Mouse (Mus musculus): ENCODE measurements at regions not wholly inside any gene's neighbourhood (a gene's known extent, or its start where the extent isn't known, plus 50 kb on each side); places are given as distances from the start of the nearest gene placed in this dataset.

DNA sequence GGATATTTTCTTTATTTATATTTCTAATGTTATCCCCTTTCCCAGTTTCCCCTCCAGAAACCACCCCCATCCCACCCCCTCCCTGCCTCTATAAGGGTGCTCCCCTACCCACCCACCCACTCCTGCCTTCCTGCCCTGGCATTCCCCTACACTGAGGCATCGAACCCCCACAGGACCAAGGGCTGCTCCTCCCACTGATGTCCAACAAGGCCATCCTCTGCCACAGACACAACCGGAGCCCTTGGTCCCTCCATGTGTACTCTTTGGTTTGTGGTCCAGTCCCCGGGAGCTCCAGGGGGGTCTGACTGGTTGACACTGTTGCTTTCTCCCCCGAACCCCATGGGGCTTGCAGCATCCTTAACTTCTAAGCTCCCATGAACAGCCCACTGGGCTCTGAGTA lies 688.4 kb downstream of the Basp1 start:
- no peak for DNase-seq (ENCODE audit: low read depth, low spot score)

DNA sequence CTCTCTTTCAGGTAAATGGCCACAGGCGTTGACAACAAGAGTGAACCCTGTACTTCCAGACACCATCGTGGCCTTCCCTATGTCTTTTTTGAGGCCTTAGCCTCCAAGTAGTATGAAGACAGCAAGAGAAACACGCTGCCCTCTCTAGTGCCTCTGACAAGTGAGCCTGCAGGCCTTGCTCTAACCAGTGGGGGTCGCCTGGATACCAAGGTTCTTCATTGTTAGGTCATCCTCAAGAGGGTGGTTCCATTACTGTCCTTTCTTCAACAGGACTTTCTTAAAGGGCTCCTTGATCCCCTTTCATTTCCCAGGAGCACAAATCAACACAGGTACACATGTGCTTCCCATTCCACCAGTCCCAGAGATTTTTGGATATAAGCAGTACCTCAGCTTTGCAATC lies 688.9 kb downstream of the Basp1 start:
- DNase-seq (ENCODE audit: low read depth, low spot score): peak; percentile 3

DNA sequence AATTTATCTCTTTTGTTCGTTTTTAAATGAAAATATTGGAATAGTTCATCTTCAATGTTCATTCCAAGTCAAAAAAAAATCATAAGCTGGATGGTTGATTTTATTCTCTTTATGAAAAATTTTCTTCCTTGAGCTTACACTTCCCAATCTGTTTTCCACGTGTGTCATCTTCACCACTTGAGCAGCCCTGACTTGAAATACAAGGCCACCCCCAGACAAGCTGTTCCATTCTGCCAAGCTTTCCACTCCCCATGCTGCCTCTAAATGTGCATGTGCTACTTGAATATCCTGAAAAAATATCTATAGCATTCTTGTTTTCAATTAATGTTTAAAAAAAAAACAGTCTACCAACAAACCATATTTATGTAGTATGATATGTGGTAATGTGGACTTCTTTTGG lies 693.2 kb downstream of the Basp1 start:
- DNase-seq (ENCODE audit: low read depth, low spot score): no peak

DNA sequence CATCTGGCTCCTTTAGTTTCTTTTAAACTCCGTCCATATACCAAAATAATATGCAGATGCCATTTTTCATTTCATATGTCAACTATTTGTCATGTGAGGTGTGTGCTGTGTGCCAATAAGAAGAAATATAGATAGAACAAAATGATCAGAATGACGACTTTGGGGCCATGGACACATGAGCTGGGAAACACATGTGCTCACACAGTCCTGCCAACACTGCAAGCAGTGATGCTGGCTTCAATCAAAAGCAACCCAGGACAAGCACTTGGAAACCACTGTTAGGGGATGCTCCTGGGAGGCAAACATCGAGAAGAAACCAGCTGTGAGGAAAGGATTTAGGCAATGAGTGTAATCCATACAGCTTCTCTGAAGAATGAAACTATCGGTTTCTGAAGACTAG lies 731.4 kb downstream of the Basp1 start:
- DNase-seq (ENCODE audit: low read depth, low spot score): no peak

DNA sequence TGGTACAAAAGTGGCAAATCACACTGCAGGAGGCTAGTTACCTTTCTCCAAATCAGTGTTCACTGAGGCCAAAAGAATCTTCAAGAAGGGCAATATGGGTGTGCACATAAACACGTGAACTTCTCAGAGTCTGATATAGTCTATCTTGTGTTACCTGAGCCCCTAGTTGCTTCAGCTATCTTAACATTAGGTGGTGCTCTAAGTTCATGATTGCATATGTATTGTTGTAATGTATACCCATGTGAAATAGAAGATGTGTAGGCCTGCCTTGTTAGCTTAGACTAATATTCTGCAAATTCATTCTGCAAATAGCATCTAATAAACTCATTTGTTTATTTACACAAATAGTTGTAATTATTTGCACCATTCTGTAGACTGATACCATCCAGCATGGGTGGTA lies 764.6 kb downstream of the Basp1 start:
- DNase-seq (ENCODE audit: low read depth, low spot score): no peak

DNA sequence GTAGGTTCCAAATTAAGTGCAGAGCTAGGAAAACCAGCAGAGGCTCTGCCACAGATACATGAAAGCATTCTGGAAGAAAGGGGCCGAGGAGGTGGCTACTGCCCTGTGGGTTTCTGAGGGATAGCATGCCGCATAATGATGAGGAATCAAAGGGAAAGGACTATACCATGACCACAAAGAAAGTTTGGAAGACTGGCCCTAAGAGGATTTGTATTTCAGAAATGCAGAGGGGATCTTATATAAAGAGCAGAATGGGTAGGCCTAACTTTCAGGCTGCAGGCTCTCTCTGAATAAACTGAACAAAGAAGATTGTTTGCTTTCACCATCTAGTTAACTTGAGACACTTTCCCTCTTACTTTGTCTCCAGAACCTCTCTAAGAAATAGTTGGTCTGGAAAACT lies 777.9 kb downstream of the Basp1 start:
- no peak for DNase-seq (ENCODE audit: low read depth, low spot score)

DNA sequence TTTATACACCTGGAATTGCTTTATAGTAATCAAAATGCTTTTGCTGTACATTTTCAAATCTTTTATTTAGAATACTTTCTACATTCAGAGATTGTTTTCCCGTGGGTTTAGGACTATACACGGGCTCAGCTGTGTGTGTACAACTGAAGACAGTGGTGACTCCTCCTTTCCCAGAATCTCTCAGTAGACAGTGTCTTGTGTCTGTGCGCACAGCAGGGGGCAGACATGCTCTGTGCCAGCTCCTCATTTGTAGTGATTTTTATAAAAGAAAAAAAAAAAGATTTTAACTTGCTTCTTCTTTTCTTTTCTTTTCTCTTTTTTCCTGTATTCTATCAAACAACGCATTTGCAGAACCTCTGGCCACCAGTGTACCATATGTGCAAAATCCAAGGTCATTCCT lies 817.3 kb downstream of the Basp1 start:
- DNase-seq (ENCODE audit: low read depth, low spot score): peak; percentile 16

DNA sequence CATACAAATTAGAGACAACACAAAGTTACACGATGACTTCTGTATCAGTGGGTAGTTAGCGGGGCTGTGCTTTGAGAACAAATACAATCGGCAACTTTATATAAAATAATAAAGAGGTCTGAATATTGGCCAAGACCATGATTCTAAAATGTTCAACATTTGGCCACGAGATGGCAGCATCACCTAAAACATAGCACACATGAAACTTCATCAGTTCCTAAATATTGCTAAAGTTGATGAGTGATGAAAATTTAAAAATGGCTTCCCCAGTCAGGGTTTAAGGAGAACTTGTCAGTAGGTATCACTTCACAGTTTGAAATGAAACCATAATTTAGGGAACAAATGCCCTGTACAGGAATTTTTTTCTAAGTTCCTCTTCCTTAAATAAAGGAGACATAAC lies 824.6 kb downstream of the Basp1 start:
- no peak for DNase-seq (ENCODE audit: low read depth, low spot score)

DNA sequence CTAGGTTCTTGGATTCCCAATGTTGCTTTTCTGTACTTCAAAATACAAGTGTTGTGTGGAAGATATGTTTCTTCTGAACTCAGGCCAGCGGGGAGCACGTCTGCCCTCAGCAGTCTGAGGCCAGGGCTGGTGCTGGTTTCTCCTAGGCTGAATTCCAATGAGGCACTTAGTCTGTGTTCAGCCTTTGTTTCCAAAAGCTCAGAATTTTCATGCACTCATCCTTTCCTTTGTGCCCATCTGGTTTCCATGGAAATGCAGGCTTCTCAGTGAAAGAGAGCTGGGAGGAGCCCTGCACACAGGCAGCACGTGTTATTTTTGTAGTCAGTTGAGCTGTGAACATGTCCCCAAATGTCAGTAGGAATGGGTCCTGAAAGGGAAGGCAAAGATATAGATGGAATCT lies 846.6 kb downstream of the Basp1 start:
- no peak for DNase-seq (ENCODE audit: low read depth, low spot score)

DNA sequence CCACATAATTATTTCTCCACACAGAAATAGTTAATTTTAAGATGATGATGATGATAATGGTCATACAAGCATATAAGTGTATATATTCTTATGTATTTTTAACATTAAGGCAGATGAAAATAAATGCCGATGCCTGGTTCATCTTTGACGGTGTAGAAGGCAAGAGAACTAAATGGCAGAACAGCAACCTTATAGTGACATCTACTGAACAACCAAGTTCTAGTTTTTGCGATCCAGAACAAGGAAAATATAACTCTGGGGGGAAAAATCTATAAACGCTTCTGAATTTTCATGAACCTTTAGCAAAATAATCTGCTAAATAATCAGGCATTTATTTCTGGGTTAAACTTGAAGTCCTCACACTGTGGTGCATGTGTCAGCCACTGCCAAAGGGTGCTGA lies 856.8 kb downstream of the Basp1 start:
- no peak for DNase-seq (ENCODE audit: low read depth, low spot score)

DNA sequence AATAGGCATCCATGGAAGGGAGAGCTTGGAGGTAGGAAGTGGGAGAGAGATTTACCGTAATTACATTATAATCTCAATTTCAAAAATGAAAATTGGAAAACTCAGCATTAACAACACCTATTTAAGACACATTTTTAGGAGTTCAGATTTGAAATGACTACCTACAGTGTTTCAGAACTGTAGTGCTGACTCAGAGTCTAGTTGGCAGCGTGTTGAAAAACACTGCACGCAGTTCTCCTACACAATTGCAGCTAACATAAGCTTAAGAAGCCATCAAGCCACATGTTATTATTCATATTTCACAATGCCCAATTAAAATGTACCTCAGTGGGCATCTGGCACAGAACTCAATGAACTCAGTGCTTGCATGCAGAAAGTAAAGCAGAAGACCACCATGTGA lies 863.5 kb downstream of the Basp1 start:
- DNase-seq (ENCODE audit: low read depth, low spot score): no peak

DNA sequence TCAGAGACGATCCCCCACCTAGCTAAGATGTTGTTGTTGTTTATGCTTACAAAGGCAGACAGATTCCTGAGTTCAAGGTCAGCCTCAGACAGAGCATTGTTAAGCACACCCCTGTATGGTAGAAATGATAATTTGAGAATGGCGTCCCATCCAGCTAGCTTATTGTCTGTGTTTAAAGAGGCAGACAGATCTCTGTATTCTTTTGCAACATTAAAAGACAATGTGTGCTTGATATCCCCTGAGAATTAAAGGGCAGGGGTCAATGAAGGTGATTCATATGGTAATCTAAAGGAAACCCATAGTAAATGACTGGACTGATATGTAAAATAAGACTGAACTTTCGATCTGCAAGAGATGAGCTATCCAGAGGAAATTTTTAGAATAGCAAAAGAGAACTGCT lies 883.5 kb downstream of the Basp1 start:
- no peak for DNase-seq (ENCODE audit: low read depth, low spot score)

DNA sequence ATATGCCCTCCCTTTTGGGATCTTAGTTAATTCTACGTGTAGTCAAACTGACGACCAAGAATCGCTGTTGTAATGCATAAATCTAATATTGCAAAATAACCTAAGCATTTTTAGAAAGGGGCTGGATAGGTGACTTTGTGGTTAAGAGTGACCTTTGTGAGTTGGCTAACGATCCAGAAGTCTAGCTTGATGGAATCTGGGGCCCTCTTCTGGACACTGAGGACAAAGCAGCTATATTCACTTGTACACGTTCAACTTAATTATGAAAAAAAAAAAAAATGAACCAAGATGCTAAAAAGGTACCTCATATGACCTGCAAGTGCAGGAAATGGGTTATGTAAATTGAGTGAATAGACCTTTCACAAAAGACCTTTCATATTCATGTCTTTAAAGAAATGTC lies 886.2 kb downstream of the Basp1 start:
- no peak for DNase-seq (ENCODE audit: low read depth, low spot score)

DNA sequence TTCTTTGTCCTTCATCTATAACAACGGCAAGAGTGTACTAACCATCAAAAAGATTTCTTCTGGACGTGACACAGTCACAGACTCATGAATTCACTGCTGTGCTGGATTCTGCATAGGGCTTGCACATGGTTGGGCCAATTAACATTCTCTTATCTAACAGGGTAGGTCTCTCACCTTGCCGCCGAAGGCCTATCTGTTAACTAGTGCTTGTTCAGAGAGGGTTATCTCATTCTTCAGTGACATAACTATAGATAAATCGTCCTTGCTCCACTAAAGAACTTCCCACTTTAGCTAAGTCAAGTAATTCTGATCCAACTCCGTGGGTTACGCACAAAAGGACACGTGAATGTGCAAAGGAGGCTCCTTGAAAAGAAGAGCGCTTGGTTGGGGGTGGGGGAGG lies 899.6 kb downstream of the Basp1 start:
- no peak for DNase-seq (ENCODE audit: low read depth, low spot score)

DNA sequence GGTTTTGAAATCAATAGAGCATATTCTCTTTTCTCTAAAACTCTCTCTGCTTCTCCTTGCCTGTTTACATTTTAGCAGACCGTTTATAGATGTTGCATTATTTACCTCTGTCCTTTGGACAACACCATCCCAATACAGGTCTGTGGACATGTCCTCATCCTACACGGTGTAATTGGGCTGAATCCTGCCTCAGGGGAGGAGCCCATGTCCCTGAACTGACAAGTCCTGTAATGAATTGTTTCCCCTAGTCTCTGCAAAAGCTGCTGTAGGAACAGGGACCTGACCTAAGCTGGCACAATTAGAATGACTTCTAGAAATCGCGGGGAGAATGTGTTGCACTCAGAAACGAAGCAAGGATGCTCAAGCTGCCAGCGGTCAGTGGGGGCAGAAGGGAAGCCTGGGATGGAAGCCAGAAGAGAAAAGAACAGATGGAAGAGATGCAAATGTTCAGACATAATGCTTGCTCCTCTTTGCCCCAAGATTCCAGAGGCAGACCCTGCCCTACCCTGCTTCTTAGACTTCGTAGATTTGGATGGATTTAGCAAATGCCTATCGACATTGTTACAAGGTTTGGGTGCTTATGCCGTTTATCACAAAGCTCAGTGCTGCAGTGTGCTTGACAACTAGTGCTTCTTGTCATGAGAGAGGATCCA lies 911.5 kb downstream of the Basp1 start:
- DNase-seq (ENCODE audit: low read depth, low spot score): no peak

DNA sequence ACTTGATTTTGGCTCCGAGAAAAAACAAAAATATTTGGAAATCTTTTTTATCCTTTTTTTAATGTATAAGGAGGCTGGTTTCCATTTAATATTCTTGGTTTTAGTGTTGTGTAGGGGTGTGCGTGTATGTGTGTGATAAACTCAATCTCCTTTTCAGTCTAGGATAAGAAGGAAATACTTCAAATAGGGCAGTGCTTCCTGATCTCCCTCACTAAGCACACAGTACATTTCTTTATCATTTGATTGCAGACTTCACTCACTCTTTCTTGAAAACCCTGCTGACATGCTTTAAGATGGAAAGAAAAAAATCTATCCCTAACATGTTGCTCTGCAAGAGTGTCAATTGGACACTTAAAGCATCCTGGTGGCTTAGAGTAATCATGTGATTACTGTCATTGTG lies 927.3 kb downstream of the Basp1 start:
- no peak for DNase-seq (ENCODE audit: low read depth, low spot score)

DNA sequence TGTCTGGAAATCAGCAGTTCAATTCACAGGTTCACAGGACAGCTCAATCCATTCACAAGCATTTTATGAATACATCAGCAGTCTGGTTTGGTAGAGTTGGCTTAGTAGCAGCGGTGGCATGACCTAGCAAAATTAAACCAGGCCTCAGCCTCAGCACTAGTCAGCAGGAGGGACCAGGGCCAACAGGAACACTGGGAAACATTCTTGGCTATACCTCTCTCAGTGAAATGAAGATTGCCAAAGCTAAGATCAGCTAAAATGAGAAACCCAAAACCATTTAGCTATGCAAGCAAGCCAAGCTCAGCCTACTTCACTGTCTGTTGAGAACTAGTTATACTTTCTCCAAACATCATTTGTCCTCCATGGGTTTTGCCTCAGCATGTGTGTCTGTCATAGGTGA lies 945.3 kb downstream of the Basp1 start:
- no peak for DNase-seq (ENCODE audit: low read depth, low spot score)

DNA sequence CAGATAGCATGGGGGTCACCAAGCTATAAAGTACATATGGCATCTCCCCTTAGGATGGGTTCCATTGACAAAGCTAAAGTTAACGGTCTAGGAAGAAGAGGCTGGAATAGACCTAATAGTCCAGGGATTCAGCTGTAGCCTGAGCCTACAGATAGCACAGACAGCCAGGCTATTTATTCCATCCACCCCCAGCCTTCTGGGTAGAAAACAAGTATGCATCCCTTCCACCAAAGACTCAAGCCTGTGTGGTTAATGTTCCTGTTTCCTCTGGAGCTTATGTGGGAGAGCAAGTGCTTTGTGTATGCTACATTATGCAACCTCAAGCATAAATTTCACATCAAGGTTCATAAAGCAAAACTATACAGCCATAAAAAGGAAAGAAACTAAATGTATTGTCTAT lies 955.8 kb downstream of the Basp1 start:
- DNase-seq (ENCODE audit: low read depth, low spot score): no peak

DNA sequence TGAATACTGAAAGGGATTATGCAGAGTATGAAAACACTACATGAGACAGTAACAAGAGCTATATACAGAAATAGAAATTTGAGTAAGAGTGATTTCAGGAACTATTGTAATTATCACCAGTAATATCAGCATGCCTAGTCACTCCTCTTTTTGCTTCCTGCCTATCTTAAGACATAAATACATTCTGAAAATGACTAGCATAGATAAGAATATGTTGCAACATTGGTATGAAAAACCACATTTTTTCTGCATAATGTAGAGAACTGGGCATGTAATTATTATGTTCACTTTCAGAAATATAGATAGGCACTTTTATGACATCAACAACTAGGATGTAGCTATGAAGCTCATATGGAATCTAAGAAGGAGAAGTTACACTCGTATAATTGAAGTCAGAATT lies 980.5 kb downstream of the Basp1 start:
- DNase-seq (ENCODE audit: low read depth, low spot score): no peak

DNA sequence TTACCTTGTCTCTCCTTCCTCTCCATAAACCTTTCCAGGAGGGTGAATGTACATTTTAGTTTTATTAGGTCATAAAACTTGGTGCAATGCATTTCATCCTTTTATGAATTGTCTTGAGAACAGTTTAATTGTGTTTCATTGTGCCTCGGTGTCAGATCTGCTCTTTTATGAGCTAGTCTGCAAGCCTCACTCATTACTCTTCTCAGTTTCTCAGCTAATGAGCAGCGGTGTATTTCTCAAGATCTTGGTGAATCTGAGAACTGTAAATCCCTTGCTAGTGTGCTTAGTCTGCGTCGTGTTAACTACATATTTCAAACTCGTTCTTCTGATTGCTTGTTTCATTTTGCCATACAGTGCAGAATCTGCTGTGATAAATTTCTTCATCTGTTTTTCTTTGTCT lies 984.4 kb downstream of the Basp1 start:
- no peak for DNase-seq (ENCODE audit: low read depth, low spot score)

DNA sequence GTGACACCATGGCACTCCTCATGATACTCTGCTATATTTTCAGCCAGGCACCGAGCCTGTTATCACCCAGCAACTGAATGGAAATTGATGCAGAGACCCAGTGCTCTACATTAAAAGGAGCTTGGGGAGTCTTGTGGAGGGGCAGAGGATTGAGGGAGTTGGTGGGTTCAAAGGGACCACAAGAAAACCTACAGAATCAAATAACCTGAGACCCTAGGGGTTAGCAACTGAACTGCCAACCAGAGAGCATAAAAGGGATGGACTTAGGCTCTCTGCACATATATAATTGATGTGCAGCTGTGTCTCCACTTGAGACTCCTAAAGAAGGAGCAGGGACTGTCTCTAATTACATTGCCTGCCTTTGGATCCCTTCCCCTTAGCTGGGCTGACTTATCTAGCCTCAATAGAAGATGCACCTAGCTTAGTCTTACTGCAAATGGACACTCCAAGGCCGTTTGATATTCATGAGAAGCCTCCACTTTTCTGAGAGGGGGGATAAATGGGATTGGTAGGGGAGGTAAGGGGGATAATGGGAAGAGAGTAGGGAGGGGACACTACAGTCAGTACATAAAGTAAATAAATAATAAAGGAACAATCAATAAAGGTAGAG lies 991.1 kb downstream of the Basp1 start:
- no peak for DNase-seq (ENCODE audit: low read depth, low spot score)

DNA sequence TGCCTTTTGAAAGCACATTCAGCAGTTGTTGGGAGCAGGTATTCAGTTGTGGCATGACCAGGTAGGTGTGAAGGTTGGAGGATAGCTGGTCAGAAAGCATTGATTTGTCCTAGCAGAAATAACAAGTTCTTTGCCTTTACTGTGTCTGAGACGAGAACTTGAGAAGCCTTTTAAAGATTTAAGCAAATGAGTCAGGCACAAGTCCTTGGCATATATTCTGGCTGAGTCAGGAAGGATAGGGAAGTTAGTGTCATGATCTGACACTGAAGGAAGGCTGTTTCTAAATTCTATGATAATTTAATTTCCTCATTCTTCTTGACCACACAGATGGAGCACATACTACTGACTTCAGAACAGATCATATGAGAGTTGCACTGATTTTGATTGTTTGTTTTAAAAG lies 993.8 kb downstream of the Basp1 start:
- DNase-seq (ENCODE audit: low read depth, low spot score): no peak

DNA sequence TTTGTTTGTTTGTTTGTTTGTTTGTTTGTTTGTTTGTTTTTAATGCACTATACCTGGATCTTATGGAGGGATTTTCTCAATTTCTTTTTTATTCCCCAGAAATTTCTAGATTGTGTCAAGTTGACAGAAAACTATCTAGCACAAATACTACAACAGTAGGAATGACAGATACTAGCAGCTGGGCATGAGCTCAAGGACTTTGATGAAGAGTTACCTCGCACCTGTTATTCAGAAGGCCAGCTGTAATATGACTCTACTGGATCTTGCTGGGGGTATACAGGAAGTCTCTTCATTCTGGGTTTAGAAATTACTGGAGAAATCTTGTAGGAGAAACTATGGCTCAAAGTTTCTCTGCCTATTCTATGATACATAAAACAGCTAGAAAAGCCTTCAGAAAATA lies 994.4 kb downstream of the Basp1 start:
- DNase-seq (ENCODE audit: low read depth, low spot score): no peak

DNA sequence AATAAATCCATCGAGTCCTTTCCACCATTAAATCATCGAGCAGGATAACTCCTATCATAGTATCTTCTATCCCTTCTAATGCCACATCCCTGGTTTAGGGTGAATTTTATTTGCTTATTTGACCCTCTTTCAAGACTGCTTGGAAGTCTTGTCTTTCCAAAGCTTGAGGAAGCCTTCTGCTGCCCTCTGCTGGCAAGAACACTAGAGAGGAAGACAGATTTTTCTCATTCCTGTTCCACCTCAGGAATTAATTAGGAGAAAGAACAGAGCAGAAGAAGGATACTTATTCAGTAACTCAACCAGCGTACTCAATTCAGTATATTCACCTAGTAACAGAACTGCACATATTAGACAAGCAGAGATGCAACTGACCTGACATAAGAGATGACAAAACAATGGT lies 1005.9 kb downstream of the Basp1 start:
- DNase-seq (ENCODE audit: low read depth, low spot score): peak; percentile 5
